Mouse (Mus musculus) heart, adult 10 weeks (tissue): ENCODE results near the gene Slc22a2. TPM values are rescaled to one million over a fixed set of nuclear protein-coding genes. Genes with fewer than 3 reads are reported as not detected.

Source experiments
- polyA plus RNA-seq: library from polyadenylated mRNA; stranded (reverse); fragments of 350-450 nt; fragmentation: Illumina TruSeq; extraction: RNeasy Lipid Tissue Mini Kit (QIAGEN cat#74804); gene quantifications from one replicate; pipeline ENCODE4 v1.2.3, GENCODE M21; 2014; ENCODE audit warnings: low read depth, low replicate concordance

Slc22a2 gene
- not detected for polyA plus RNA-seq

GRCm38 (mm10) chr17:12583991-12584390 is at the start of gene Slc22a2:
Gene Slc22a2 (plus strand): TSS chr17:12584132.

DNA sequence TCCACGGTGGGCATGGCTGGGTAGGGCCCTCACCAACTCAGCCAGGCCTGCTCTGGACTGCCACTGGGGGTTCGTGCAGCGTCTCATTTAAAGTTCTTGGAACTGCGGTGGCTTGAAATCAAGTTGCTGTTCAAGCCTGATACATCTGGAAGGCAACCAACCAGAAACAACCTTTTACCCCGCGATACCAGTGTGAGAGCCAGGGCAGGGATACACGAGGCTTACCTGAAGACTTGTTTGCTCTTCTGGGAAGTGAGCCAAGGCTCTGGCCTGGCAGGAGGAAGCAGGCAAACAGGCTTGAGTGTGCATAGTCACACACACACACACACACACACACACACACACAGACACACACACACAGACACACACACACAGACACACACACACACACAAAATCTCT is 91.7 kb downstream of the Slc22a2 start, which contains the start of gene Slc22a1:
Gene Slc22a1 (minus strand): TSS at position 184 of the 400 bp plus-strand sequence.

Other genes starting within 250 kb of the Slc22a2 start
- 0.21 TPM for gene Plg, start 205.5 kb upstream of the Slc22a2 start, polyA plus RNA-seq
- gene Slc22a3, start 76.4 kb upstream of the Slc22a2 start, polyA plus RNA-seq: 5.2 TPM
- 9.8 TPM for gene Slc22a1, start 91.7 kb downstream of the Slc22a2 start, polyA plus RNA-seq
- gene Igf2r, start 185.5 kb downstream of the Slc22a2 start, polyA plus RNA-seq: 54.0 TPM